Mouse (Mus musculus): ENCODE measurements around the gene March11. TPM values are rescaled to one million over a fixed set of nuclear protein-coding genes. Genes with fewer than 3 reads are reported as not detected.

March11 gene
- polyA plus RNA-seq (2017; shearing (Covaris generic)): not detected

GRCm38 (mm10) chr15:26308629-26309230 lies at the start of gene March11:
TSS of gene March11 (plus strand) at chr15:26309048.

Data from activated CD4-positive, CD25-positive, alpha-beta regulatory T cell (primary cell).